Mouse (Mus musculus) C2C12 (cell line): ENCODE measurements around the gene Slc9a3r1.

Experiments
- CEBPB ChIP-seq: IDR thresholded peaks from one replicate; pipeline ENCODE4 v1.6.1; 2011; ENCODE audit warnings: low read depth, mild to moderate bottlenecking, control low read depth, moderate library complexity
- CTCF ChIP-seq: IDR thresholded peaks from one replicate; pipeline ENCODE4 v1.5.1; 2011; ENCODE audit not compliant: control insufficient read depth, insufficient read depth, insufficient read length
- FOSL1 ChIP-seq: IDR thresholded peaks from one replicate; pipeline ENCODE4 v1.8.0; 2011; ENCODE audit warnings: mild to moderate bottlenecking, low read length; ENCODE audit not compliant: poor library complexity, insufficient read depth, severe bottlenecking

DNA sequence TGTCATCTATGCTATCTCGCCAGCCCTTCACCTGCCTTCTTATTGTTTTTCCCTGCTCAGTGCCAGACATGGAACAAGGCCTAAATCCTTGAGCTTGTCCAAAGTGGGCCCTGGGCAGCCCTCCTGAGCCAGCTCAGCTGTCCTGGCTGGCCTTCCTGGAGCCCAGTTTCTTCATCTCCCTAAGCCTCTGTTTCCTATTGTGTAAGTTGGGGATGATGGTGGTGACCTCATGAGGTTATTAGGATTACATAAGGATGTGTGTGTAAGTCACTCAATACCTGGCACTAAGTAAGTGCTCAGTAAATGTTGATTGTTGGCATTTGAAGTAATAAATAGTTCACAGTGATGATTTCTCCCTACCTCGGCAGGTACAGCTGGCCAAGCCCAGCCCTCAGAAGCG is 3.6 kb downstream of the Slc9a3r1 start:
- TF ChIP-seq FOSL1, result no peak
- TF ChIP-seq CTCF, result no peak
- no peak for TF ChIP-seq CEBPB
